Mouse (Mus musculus) forebrain, embryonic 10.5 days (tissue): ENCODE results near the gene Atp6v1a. TPM values are rescaled to one million over a fixed set of nuclear protein-coding genes. Genes with fewer than 3 reads are reported as not detected.

Experiments
- DNase-seq: peaks from one replicate; pipeline ENCODE4 v3.0.0-alpha.2; 2017; ENCODE audit warnings: low spot score; ENCODE audit errors: extremely low spot score
- H3K27ac ChIP-seq: fragments of 300-500 bp; sonication (generic); 2 replicates; pipeline ENCODE4 v1.5.1; 2016; ENCODE audit warnings: mild to moderate bottlenecking
- H3K27me3 ChIP-seq: fragments of 300-500 bp; sonication (generic); 2 replicates; pipeline ENCODE4 v1.6.1; 2016; ENCODE audit warnings: mild to moderate bottlenecking; ENCODE audit not compliant: poor library complexity, severe bottlenecking
- H3K36me3 ChIP-seq: fragments of 300-500 bp; sonication (generic); replicated peaks from 2 replicates; pipeline ENCODE4 v1.6.1; 2016; ENCODE audit warnings: mild to moderate bottlenecking, moderate library complexity
- H3K4me1 ChIP-seq: fragments of 300-500 bp; sonication (generic); 2 replicates; pipeline ENCODE4 v1.6.1; 2016
- H3K4me3 ChIP-seq: fragments of 300-500 bp; sonication (generic); 2 replicates; pipeline ENCODE4 v1.5.1; 2016; ENCODE audit warnings: mild to moderate bottlenecking, moderate library complexity
- H3K9me3 ChIP-seq: fragments of 300-500 bp; sonication (generic); 2 replicates; pipeline ENCODE4 v1.6.1; 2016; ENCODE audit warnings: mild to moderate bottlenecking, moderate library complexity
- WGBS: fragments of 180-500 bp; shearing (Covaris S2); methylation state at CpG from one replicate; pipeline ENCODE4 v1.1.7; 2016; 5-methylcytosine and 5-hydroxymethylcytosine counted together
- polyA plus RNA-seq: library from polyadenylated mRNA; unstranded; fragments of >200 nt; fragmentation: Nextera tagmentation; extraction: Ambion mirVana; gene quantifications from 2 replicates; pipeline ENCODE4 v1.2.1, GENCODE M21; 2016

The Atp6v1a gene
- polyA plus RNA-seq, 1 experiment from 2014 or later, result 42.0 TPM

DNA sequence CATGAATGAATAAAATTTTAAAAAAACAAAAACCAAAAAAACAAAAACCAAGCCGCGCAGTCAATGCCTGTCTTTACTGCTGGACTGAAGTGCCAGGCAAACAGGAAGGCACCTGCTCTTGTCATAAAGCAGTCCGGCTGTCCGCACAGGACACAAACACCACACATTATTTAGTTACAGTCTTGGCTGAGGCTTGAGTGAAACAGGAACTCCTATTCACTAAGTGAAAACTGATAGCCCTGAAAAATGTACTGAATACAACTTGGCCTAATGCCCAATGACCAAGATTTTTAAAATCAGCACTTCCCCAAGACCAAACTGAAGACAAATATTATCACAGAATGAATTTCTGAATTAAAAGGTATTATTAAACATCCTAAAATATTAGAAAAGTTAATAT, 13.1 kb downstream of the Atp6v1a start:
- Histone ChIP-seq H3K9me3 (no peaks in the 10 kb centered on the region), H3K36me3 (no peaks in the 10 kb centered on the region), H3K27me3 (no peaks in the 10 kb centered on the region), H3K27ac (no peak overlapping the region), H3K4me3 (no peak overlapping the region), H3K4me1 (no peaks in the 10 kb centered on the region)
- DNase-seq, result no peak
- WGBS, result 92% methylated on average over 4 of the region's 4 CpGs

DNA sequence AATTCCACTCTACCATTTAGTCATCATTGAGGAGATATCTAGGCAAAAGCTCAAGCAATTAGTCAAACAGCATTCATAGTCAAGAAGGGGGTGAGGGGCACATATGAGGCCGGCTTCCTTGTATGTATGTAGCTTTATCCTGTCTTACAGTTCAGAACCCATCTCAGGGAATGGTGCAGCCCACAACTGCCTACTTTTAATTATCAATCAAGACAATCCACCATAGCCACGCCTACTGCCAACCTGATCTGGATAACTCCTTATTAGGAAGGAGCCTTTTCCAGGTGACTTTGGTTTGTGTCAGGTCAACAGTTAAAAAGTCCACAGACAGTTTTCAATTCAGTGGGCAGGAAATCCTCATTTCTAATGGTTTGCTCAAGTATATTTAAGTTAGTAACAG, 14.1 kb downstream of the Atp6v1a start:
- no peak overlapping the region for H3K4me3 ChIP-seq
- no peak overlapping the region for H3K27ac ChIP-seq
- no peaks in the 10 kb centered on the region for H3K27me3 ChIP-seq
- H3K36me3 ChIP-seq, result no peaks in the 10 kb centered on the region
- 88% methylated on average over 2 of the region's 2 CpGs for WGBS
- H3K4me1 ChIP-seq, result no peaks in the 10 kb centered on the region
- no peak for DNase-seq
- H3K9me3 ChIP-seq, result no peaks in the 10 kb centered on the region

- H3K27ac ChIP-seq, result no peak overlapping the region
- H3K9me3 ChIP-seq, result no peaks in the 10 kb centered on the region
- no peaks in the 10 kb centered on the region for H3K4me1 ChIP-seq
- 95% methylated on average over 1 of the region's 1 CpGs for WGBS
- H3K36me3 ChIP-seq, result no peaks in the 10 kb centered on the region
- H3K4me3 ChIP-seq, result no peak overlapping the region
- DNase-seq, result no peak
- H3K27me3 ChIP-seq, result no peaks in the 10 kb centered on the region
Measured at GRCm38 (mm10) chr16:44124713-44125112, 14.8 kb downstream of the Atp6v1a start.

- Histone ChIP-seq H3K9me3 (no peaks in the 10 kb centered on the region), H3K36me3 (no peaks in the 10 kb centered on the region), H3K27ac (no peak overlapping the region), H3K4me3 (no peak overlapping the region), H3K4me1 (no peaks in the 10 kb centered on the region), H3K27me3 (no peaks in the 10 kb centered on the region)
- DNase-seq, result no peak
- WGBS, result 86% methylated on average over 2 of the region's 2 CpGs
Measured at GRCm38 (mm10) chr16:44123786-44124185, 15.7 kb downstream of the Atp6v1a start.

DNA sequence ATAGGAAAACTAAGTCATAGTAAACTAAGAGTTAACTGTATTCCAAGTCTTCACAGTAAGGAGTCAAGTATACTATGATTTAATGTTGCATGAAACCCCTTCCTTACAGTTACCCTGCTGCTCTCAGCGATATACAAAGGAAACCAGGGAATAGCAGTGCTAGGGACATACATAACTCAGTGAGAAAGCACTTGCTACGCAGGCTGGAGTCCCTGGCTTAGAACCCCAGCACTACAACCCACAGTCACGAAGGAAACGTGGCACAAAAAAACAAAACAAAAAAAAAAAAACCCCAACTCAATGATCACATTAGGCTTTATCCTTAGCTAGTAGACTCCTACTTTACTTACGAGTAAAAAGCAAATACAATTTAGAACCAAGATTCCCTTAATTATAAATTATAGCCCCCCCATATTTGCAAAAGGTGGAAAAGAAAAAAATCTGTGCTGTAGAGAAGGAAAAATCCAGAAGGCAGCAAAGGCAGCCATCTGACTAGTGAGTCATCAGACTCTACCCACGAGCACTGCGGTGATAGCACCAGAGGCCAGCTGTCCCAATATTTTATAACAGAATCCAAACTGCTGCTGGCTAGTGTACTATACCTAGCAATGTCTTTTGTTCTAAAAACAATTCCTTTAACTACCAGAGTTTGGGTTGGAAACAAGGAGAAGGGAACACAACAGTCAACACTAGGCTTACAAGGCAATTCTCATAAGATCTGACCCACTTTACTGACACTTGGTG, 16.4 kb downstream of the Atp6v1a start:
- Histone ChIP-seq H3K9me3 (no peaks in the 10 kb centered on the region), H3K36me3 (0 out of 2 replicates have a peak, but pooled peaks cover 4% of the 10 kb centered on the region), H3K4me1 (no peaks in the 10 kb centered on the region), H3K4me3 (no peak overlapping the region), H3K27me3 (no peaks in the 10 kb centered on the region), H3K27ac (no peak overlapping the region)
- DNase-seq, result no peak
- 93% methylated on average over 7 of the region's 7 CpGs for WGBS

GRCm38 (mm10) chr16:44122574-44122973, 16.9 kb downstream of the Atp6v1a start:
- no peak overlapping the region for H3K4me3 ChIP-seq
- no peak for DNase-seq
- no peaks in the 10 kb centered on the region for H3K9me3 ChIP-seq
- H3K27ac ChIP-seq, result no peak overlapping the region
- no peaks in the 10 kb centered on the region for H3K27me3 ChIP-seq
- 92% methylated on average over 6 of the region's 6 CpGs for WGBS
- 0 out of 2 replicates have a peak, but pooled peaks cover 4% of the 10 kb centered on the region for H3K36me3 ChIP-seq
- no peaks in the 10 kb centered on the region for H3K4me1 ChIP-seq

DNA sequence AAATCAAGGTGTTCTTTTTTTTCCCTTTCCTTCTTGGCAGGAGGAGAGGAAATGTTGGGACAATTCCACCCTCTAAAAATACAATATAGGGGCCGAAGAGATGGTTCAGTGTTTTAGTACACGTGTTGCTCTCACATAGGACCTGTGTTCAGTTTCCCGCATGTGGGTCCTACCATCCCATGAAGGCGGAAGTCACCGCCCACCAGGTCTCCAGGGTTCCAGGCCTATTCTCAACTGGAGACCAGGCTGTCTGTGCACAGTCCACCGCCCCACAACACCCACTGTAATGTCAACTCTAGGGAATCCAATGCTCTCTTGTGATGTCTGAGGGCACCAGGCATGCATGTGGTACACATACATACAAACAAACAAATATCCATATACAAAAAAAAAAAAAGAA, 17.4 kb downstream of the Atp6v1a start:
- H3K4me3 ChIP-seq, result no peak overlapping the region
- no peak overlapping the region for H3K27ac ChIP-seq
- DNase-seq, result no peak
- no peaks in the 10 kb centered on the region for H3K4me1 ChIP-seq
- no peaks in the 10 kb centered on the region for H3K9me3 ChIP-seq
- H3K36me3 ChIP-seq, result 0 out of 2 replicates have a peak, but pooled peaks cover 4% of the 10 kb centered on the region
- WGBS, result 93% methylated on average over 6 of the region's 6 CpGs
- H3K27me3 ChIP-seq, result no peaks in the 10 kb centered on the region

GRCm38 (mm10) chr16:44119753-44120501, 19.6 kb downstream of the Atp6v1a start:
- Histone ChIP-seq H3K4me1 (no peaks in the 10 kb centered on the region), H3K9me3 (no peaks in the 10 kb centered on the region), H3K36me3 (peaks cover 14% of the 10 kb centered on the region), H3K4me3 (no peak overlapping the region), H3K27me3 (no peaks in the 10 kb centered on the region), H3K27ac (no peak overlapping the region)
- 92% methylated on average over 7 of the region's 7 CpGs for WGBS
- DNase-seq, result no peak

GRCm38 (mm10) chr16:44109002-44109401, 30.5 kb downstream of the Atp6v1a start:
- DNase-seq, result no peak
- Histone ChIP-seq H3K36me3 (peaks cover 70% of the 10 kb centered on the region), H3K27me3 (no peaks in the 10 kb centered on the region), H3K9me3 (no peaks in the 10 kb centered on the region), H3K4me3 (no peak overlapping the region), H3K4me1 (no peaks in the 10 kb centered on the region), H3K27ac (no peak overlapping the region)
- WGBS, result 93% methylated on average over 4 of the region's 4 CpGs

GRCm38 (mm10) chr16:44105211-44105610, 34.3 kb downstream of the Atp6v1a start:
- no peak overlapping the region for H3K4me3 ChIP-seq
- no peak for DNase-seq
- WGBS, result 95% methylated on average over 2 of the region's 2 CpGs
- H3K36me3 ChIP-seq, result peaks cover 78% of the 10 kb centered on the region
- H3K27me3 ChIP-seq, result no peaks in the 10 kb centered on the region
- no peaks in the 10 kb centered on the region for H3K4me1 ChIP-seq
- H3K9me3 ChIP-seq, result no peaks in the 10 kb centered on the region
- no peak overlapping the region for H3K27ac ChIP-seq

- no peak for DNase-seq
- no peaks in the 10 kb centered on the region for H3K4me1 ChIP-seq
- 94% methylated on average over 18 of the region's 18 CpGs for WGBS
Measured at GRCm38 (mm10) chr16:44103806-44104766, 35.4 kb downstream of the Atp6v1a start.

GRCm38 (mm10) chr16:44102925-44103324, 36.6 kb downstream of the Atp6v1a start:
- no peak overlapping the region for H3K27ac ChIP-seq
- no peak overlapping the region for H3K4me3 ChIP-seq
- DNase-seq, result no peak
- no peaks in the 10 kb centered on the region for H3K4me1 ChIP-seq
- H3K9me3 ChIP-seq, result no peaks in the 10 kb centered on the region
- WGBS, result 91% methylated on average over 2 of the region's 2 CpGs
- H3K27me3 ChIP-seq, result no peaks in the 10 kb centered on the region
- H3K36me3 ChIP-seq, result peaks cover 77% of the 10 kb centered on the region

More at GRCm38 (mm10) chr16:44103806-44104766, 35.4 kb downstream of the Atp6v1a start:
- Histone ChIP-seq H3K27me3 (no peaks in the 10 kb centered on the region), H3K36me3 (peaks cover 77% of the 10 kb centered on the region), H3K27ac (no peak overlapping the region), H3K4me3 (no peak overlapping the region), H3K9me3 (no peaks in the 10 kb centered on the region)
